Mouse (Mus musculus) ovary, adult 18-20 months (tissue): ENCODE results near the gene Vmn1r71.
"Not testable (repeated sequence)": the region's sequence is repeated elsewhere in the genome, so short reads cannot be mapped to it uniquely, and the experiment has no call there.

ENCODE experiments used
- DNase-seq: peaks from one replicate; pipeline ENCODE4 v3.0.0; 2022; ENCODE audit warnings: low spot score, mixed read lengths

Vmn1r71 gene

DNA sequence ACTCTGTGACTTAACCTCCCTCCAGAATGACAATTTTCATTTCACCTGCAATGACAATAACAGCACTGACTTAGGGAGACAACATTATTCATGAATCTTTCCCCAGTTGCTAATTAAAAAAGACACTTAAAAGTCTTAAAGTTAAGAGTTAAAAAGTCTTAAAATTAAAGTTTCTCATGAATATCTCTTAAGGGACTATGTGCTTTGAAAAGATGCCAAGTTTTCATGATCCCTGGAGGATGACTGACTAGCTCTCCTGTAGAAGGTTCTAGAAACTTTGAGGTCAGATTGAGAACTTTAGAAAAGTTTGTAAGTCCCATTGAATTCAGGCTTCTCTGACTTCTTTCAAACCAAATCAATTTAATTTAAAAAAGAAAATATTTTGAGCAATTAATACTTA lies at the start of gene Vmn1r71:
TSS of gene Vmn1r71 (minus strand) at position 101 of the 400 bp plus-strand sequence.
- DNase-seq = no peak

DNA sequence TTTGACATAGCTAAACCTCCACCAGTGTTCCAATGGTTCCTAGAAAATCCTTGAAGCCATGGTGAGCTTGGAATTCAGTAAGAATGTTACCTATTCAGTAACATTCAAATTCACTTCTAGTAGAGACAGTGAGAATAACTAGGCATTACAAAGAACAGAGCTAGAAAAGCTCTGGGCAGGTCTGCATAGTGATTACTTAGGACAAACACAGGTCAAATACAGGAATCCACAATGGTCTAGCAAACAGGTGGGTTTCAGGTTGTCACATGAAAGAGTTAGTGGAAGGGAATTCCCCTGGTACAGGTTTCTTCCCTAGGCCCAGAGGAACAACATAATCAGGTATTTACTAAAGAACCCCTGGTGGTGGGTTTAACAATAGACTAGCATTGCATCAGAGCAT lies 3.4 kb upstream of the Vmn1r71 start:
- not testable (repeated sequence) for DNase-seq
